Mouse (Mus musculus) Patski (cell line): ENCODE data around the gene Lce1f. TPM values are rescaled to one million over a fixed set of nuclear protein-coding genes. Genes with fewer than 3 reads are reported as not detected.

ENCODE experiments used
- ATAC-seq: fragments of 100-300 bp; one replicate; pipeline ENCODE4 v1.8.0; 2021
- CTCF ChIA-PET: fragments of 350-600 bp; sonication (Branson Sonifier 250); formaldehyde crosslinking; loops from one replicate; lab custom pipeline; 2022; ENCODE audit warnings: inconsistent platforms; lab: Charles Lee
- POLR2A ChIA-PET: fragments of 350-600 bp; sonication (Branson Sonifier 250); formaldehyde crosslinking; loops from one replicate; lab custom pipeline; 2022; ENCODE audit warnings: antibody characterized with exemption, inconsistent platforms; lab: Charles Lee
- DNase-seq: peaks from one replicate; pipeline ENCODE4 v3.0.0-alpha.2; 2011; ENCODE audit warnings: low read depth, low spot score
- H3K27me3 ChIP-seq: fragments of 371-371 bp; one replicate; pipeline ENCODE4 v1.5.1; 2021
- CTCF ChIP-seq: fragments of 100-300 bp; IDR thresholded peaks from one replicate; pipeline ENCODE4 v1.5.1; 2021
- in situ Hi-C: fragments of 300-500 bp; cut with MboI; formaldehyde crosslinking; loops from 3 replicates; pipeline ENCODE4 v1.11.1; 2018; ENCODE audit warnings: low pct_unique_long_range_greater_than_20kb, mixed read lengths
- polyA plus RNA-seq: library from polyadenylated mRNA; unstranded; gene quantifications from one replicate; pipeline ENCODE4 v1.2.3, GENCODE M21; 2021

Gene Lce1f
- polyA plus RNA-seq, 1 experiment from 2014 or later, result not detected

- ATAC-seq, result no peak
- no peak for DNase-seq
- in situ Hi-C loops, result no loop called here
- ChIA-PET CTCF (no interaction called here), POLR2A (no interaction called here)
- H3K27me3 ChIP-seq, result no peaks in the 10 kb centered on the region
- TF ChIP-seq CTCF, result no peak
Observed at GRCm38 (mm10) chr3:92687110-92687509, 33.0 kb downstream of the Lce1f start, which contains the start of gene Lce1d. Gene Lce1d (minus strand): TSS chr3:92687210.

GRCm38 (mm10) chr3:92678947-92679346 is 41.2 kb downstream of the Lce1f start, which contains the start of gene Lce1c:
Gene Lce1c (plus strand): TSS chr3:92679247.
- no peak for TF ChIP-seq CTCF
- ChIA-PET CTCF (interaction anchor here (1.3 kb wide), 1 partner anchor 8 kb away, joined by 3 read pairs; no protein-coding TSS in a partner anchor), POLR2A (no interaction called here)
- peaks cover 15% of the 10 kb centered on the region for H3K27me3 ChIP-seq
- in situ Hi-C loops, result no loop called here
- ATAC-seq (no peak), DNase-seq (no peak)

DNA sequence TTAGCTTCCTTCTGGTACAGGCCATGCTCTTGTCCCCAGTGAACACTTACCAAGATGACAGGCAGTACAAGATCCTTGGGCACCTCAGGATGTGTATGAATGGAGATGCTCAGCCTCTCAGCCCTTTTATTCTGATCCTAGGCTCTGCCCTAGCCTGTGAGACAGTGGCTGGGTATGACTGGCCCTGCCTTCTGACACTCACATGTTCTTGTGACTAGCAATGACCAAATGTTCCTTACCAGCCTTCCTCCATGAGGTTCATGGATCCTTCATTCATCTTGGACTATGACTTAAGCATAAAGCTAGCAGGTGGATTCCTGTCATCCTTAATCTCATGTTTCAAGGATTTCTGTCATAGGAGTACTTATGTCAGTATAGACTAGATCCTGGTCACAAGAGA is 49.9 kb downstream of the Lce1f start, which contains the start of gene Lce1a2:
TSS of gene Lce1a2 (minus strand) at position 101 of the 400 bp plus-strand sequence.
- TF ChIP-seq CTCF, result no peak
- H3K27me3 ChIP-seq, result peaks cover 25% of the 10 kb centered on the region
- ATAC-seq (no peak), DNase-seq (no peak)
- ChIA-PET POLR2A (interaction anchor here (0.7 kb wide), 1 partner anchor 276 kb away, joined by 3 read pairs; no protein-coding TSS in a partner anchor), CTCF (interaction anchor here (1.0 kb wide), 1 partner anchor 9 kb away, joined by 3 read pairs; the partner anchor contains the start of gene Lce1c)
- in situ Hi-C loops, result no loop called here

Other genes starting within 250 kb of the Lce1f start
- gene Sprr1a, start 234.5 kb downstream of the Lce1f start, polyA plus RNA-seq, result 14.1 TPM
- gene Sprr4, start 219.9 kb downstream of the Lce1f start, polyA plus RNA-seq, result not detected
- gene 2310046K23Rik, start 185.8 kb downstream of the Lce1f start, polyA plus RNA-seq, result not detected
- not detected for gene Ivl, start 146.6 kb downstream of the Lce1f start, polyA plus RNA-seq
- not detected for gene Smcp, start 131.4 kb downstream of the Lce1f start, polyA plus RNA-seq
- gene 2210017I01Rik, start 112.9 kb downstream of the Lce1f start, polyA plus RNA-seq, result not detected
- not detected for gene Lce6a, start 98.7 kb downstream of the Lce1f start, polyA plus RNA-seq
- not detected for gene Lce1a1, start 72.0 kb downstream of the Lce1f start, polyA plus RNA-seq
- not detected for gene Lce1b, start 63.4 kb downstream of the Lce1f start, polyA plus RNA-seq
- gene Lce1a2, start 50.0 kb downstream of the Lce1f start, polyA plus RNA-seq, result not detected
- not detected for gene Lce1c, start 41.1 kb downstream of the Lce1f start, polyA plus RNA-seq
- not detected for gene Lce1d, start 33.1 kb downstream of the Lce1f start, polyA plus RNA-seq
- gene Lce1e, start 11.3 kb downstream of the Lce1f start, polyA plus RNA-seq, result not detected
- not detected for gene Gm38119, start 18.7 kb upstream of the Lce1f start, polyA plus RNA-seq
- gene Lce1g, start 32.0 kb upstream of the Lce1f start, polyA plus RNA-seq, result not detected
- gene Lce1h, start 44.7 kb upstream of the Lce1f start, polyA plus RNA-seq, result not detected
- not detected for gene Lce1i, start 58.5 kb upstream of the Lce1f start, polyA plus RNA-seq
- not detected for gene Lce1j, start 70.2 kb upstream of the Lce1f start, polyA plus RNA-seq
- not detected for gene Lce1k, start 87.5 kb upstream of the Lce1f start, polyA plus RNA-seq
- not detected for gene Kprp, start 106.9 kb upstream of the Lce1f start, polyA plus RNA-seq
- gene Lce1l, start 130.9 kb upstream of the Lce1f start, polyA plus RNA-seq, result not detected
- gene 2310050C09Rik, start 149.9 kb upstream of the Lce1f start, polyA plus RNA-seq, result not detected
- 0.54 TPM for gene Lce3a, start 205.9 kb upstream of the Lce1f start, polyA plus RNA-seq
- not detected for gene Lce3b, start 212.6 kb upstream of the Lce1f start, polyA plus RNA-seq
- 2.1 TPM for gene Lce3c, start 224.1 kb upstream of the Lce1f start, polyA plus RNA-seq
- gene Lce3d, start 237.0 kb upstream of the Lce1f start, polyA plus RNA-seq, result 1.1 TPM
- gene Lce3e, start 246.7 kb upstream of the Lce1f start, polyA plus RNA-seq, result not detected